Mouse (Mus musculus) central nervous system, embryonic 11.5 days (tissue): ENCODE data around the gene Mkks. TPM values are rescaled to one million over a fixed set of nuclear protein-coding genes. Genes with fewer than 3 reads are reported as not detected.

Experiments used
- polyA plus RNA-seq: library from polyadenylated mRNA; depleted of rRNA; stranded (reverse); fragments of >200 nt; gene quantifications from 2 replicates; pipeline ENCODE4 v1.2.3, GENCODE M21; 2012; rRNA removed

The Mkks gene
- 7.1 and 11.7 TPM in 2 replicates for polyA plus RNA-seq

GRCm38 (mm10) chr2:136891068-136891950, at the start of gene Mkks, which contains the start of the genes Slx4ip and AL731706.1:
TSS of gene Mkks (minus strand) at chr2:136891389.
TSS of gene Slx4ip (plus strand) at chr2:136891218.
TSS of gene AL731706.1 (minus strand) at chr2:136891389.

GRCm38 (mm10) chr2:136885579-136885978, 5.6 kb downstream of the Mkks start, which contains the start of gene AL731706.2:
TSS of gene AL731706.2 (minus strand) at chr2:136885679.

Other genes with a start within 250 kb of the Mkks start
- gene Snap25, start 177.9 kb downstream of the Mkks start, polyA plus RNA-seq, result 30.6 and 33.9 TPM in 2 replicates
- gene AL731706.2, start 5.7 kb downstream of the Mkks start, polyA plus RNA-seq, result 14.5 and 38.9 TPM in 2 replicates
- gene Slx4ip, start 171 bp downstream of the Mkks start, polyA plus RNA-seq, result 4.4 and 6.3 TPM in 2 replicates
- 15.2 and 16.8 TPM in 2 replicates for gene AL731706.1, start within 50 bp of the Mkks start, polyA plus RNA-seq
- 16.1 and 17.5 TPM in 2 replicates for gene Jag1, start 225.3 kb upstream of the Mkks start, polyA plus RNA-seq